8 mouse cellular contexts compared by ENCODE assay signal in the genomic region with DNA sequence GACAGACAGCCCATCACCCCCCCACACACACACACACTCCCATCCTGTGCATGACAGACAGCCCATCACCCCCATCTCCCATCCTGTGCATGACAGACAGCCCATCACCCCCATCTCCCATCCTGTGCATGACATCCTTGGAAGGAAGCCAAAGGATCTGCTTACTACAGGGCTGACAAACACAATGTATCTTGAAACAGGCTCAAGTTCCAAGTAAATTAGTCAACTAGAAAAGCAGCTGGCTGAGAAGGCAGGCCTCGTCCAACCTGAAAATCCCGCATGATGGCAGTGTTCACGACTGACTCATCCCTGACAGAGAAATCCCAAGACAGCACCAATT. TPM values are rescaled to one million over a fixed set of nuclear protein-coding genes. Genes with fewer than 3 reads are reported as not detected.
DNase-seq lines count a peak whose midpoint lies in the region; ATAC-seq and TF ChIP-seq lines count a peak whose summit lies in the region.

No protein-coding gene starts in this region.

- no peaks in the 10 kb centered on the region for H3K4me1 ChIP-seq in embryonic facial prominence, embryonic 11.5 days (ENCODE audit: control insufficient read depth, insufficient read depth, low read length)
- H3K4me1 ChIP-seq in embryonic facial prominence, embryonic 10.5 days: peaks cover 26% of the 10 kb centered on the region
- H3K4me1 ChIP-seq in limb, embryonic 14.5 days (ENCODE audit: control insufficient read depth, insufficient read depth, low read length): peaks cover 18% of the 10 kb centered on the region

- H3K4me3 ChIP-seq in embryonic facial prominence, embryonic 11.5 days (ENCODE audit: low read depth, low read length): no peak overlapping the region
- no peak overlapping the region for H3K4me3 ChIP-seq in embryonic facial prominence, embryonic 10.5 days
- no peak overlapping the region for H3K4me3 ChIP-seq in limb, embryonic 14.5 days (replicated peaks; ENCODE audit: low read length)

- peak; percentile 78 for ATAC-seq in embryonic facial prominence, embryonic 11.5 days (replicated peaks; ENCODE audit: insufficient number of reproducible peaks, low FRiP score, low TSS enrichment, low read depth)
- ATAC-seq in limb, embryonic 14.5 days (ENCODE audit: low FRiP score, low read depth): peak; percentile 47; the same call in 1 of the 2 replicates

- no peaks in the 10 kb centered on the region for H3K9me3 ChIP-seq in embryonic facial prominence, embryonic 11.5 days (replicated peaks; ENCODE audit: control insufficient read depth, low read length)
- no peaks in the 10 kb centered on the region for H3K9me3 ChIP-seq in embryonic facial prominence, embryonic 10.5 days
- no peaks in the 10 kb centered on the region for H3K9me3 ChIP-seq in limb, embryonic 14.5 days (ENCODE audit: control insufficient read depth, low read length)

- no peak overlapping the region for H3K27ac ChIP-seq in embryonic facial prominence, embryonic 11.5 days (replicated peaks; ENCODE audit: low read depth, low read length)
- H3K27ac ChIP-seq in embryonic facial prominence, embryonic 10.5 days (replicated peaks): no peak overlapping the region
- no peak overlapping the region for H3K27ac ChIP-seq in limb, embryonic 14.5 days (replicated peaks; ENCODE audit: low read depth, low read length)

- no peak overlapping the region for H3K9ac ChIP-seq in embryonic facial prominence, embryonic 11.5 days (replicated peaks; ENCODE audit: low read length)
- no peak overlapping the region for H3K9ac ChIP-seq in limb, embryonic 14.5 days (ENCODE audit: low read depth, low read length, severe bottlenecking)

- no peak overlapping the region for H3K4me2 ChIP-seq in embryonic facial prominence, embryonic 11.5 days (ENCODE audit: low read depth, low read length)
- H3K4me2 ChIP-seq in limb, embryonic 14.5 days (replicated peaks; ENCODE audit: low read depth, low read length, severe bottlenecking): no peak overlapping the region

- H3K27me3 ChIP-seq in embryonic facial prominence, embryonic 11.5 days (ENCODE audit: control insufficient read depth, insufficient read depth, low read length): no peaks in the 10 kb centered on the region
- no peaks in the 10 kb centered on the region for H3K27me3 ChIP-seq in embryonic facial prominence, embryonic 10.5 days (replicated peaks; ENCODE audit: low read depth, poor library complexity, severe bottlenecking)
- H3K27me3 ChIP-seq in limb, embryonic 14.5 days (ENCODE audit: control insufficient read depth, insufficient read depth, low read length): no peaks in the 10 kb centered on the region

- WGBS in embryonic facial prominence, embryonic 11.5 days: 63% methylated on average over 3 of the region's 3 CpGs
- WGBS in embryonic facial prominence, embryonic 10.5 days: 73% methylated on average over 3 of the region's 3 CpGs
- 77% methylated on average over 3 of the region's 3 CpGs for WGBS in limb, embryonic 14.5 days

- no peak for TF ChIP-seq POLR2A in limb, embryonic 14.5 days (IDR thresholded peaks at IDR 0.05; ENCODE audit: borderline replicate concordance, extremely low read depth, insufficient read depth, insufficient read length)

- no peaks in the 10 kb centered on the region; the same call in 1 of the 2 replicates for H3K36me3 ChIP-seq in embryonic facial prominence, embryonic 11.5 days (replicated peaks; ENCODE audit: control insufficient read depth, insufficient read depth, low read depth, low read length)
- H3K36me3 ChIP-seq in embryonic facial prominence, embryonic 10.5 days (replicated peaks): peaks cover 38% of the 10 kb centered on the region
- peaks cover 37% of the 10 kb centered on the region for H3K36me3 ChIP-seq in limb, embryonic 14.5 days (ENCODE audit: control insufficient read depth, insufficient read depth, low read length)

- DNase-seq in embryonic facial prominence, embryonic 11.5 days (ENCODE audit: low spot score): peak; percentile 37
- no peak for DNase-seq in embryonic facial prominence, embryonic 10.5 days (ENCODE audit: low spot score)
- DNase-seq in retina, postnatal 1 day: peak; percentile 27
- DNase-seq in retina, embryonic 14.5 days (ENCODE audit: low spot score): no peak
- DNase-seq in limb, embryonic 14.5 days (ENCODE audit: low spot score): peak; percentile 63
- DNase-seq in spleen, postnatal 36 days (ENCODE audit: low spot score in 2 of 2): no peak
- no peak for DNase-seq in spleen, postnatal 4 days (ENCODE audit: low spot score in 2 of 2)
- no peak for DNase-seq in adrenal gland, postnatal 10 days

RNA-seq across cellular contexts. Expression of gene Spty2d1, which starts 7.6 kb away (rescaled TPM):
- 13.5 and 14.5 TPM in 2 replicates for polyA plus RNA-seq in embryonic facial prominence, embryonic 11.5 days (2014; fragmentation: Nextera tagmentation; extraction: Ambion mirVana)
- 12.4 and 12.8 TPM in 2 replicates for polyA plus RNA-seq in embryonic facial prominence, embryonic 10.5 days (2016; fragmentation: Nextera tagmentation; extraction: Ambion mirVana)
- 12.5 and 12.8 TPM in 2 replicates for polyA plus RNA-seq in limb, embryonic 14.5 days (2012; rRNA removed)
- 19.6 and 20.6 TPM in 2 replicates for polyA plus RNA-seq in limb, embryonic 14.5 days (2014; fragmentation: Nextera tagmentation; extraction: Ambion mirVana)
- total RNA-seq in adrenal gland, postnatal 10 days (2021): 10 to 100 TPM; 14.4 to 19.3 TPM

RNA-seq across cellular contexts. Expression of gene Gm9999, which starts 17.2 kb away (rescaled TPM):
- polyA plus RNA-seq in embryonic facial prominence, embryonic 11.5 days (2014; fragmentation: Nextera tagmentation; extraction: Ambion mirVana): not detected in 2 replicates
- polyA plus RNA-seq in embryonic facial prominence, embryonic 10.5 days (2016; fragmentation: Nextera tagmentation; extraction: Ambion mirVana): not detected in 2 replicates
- polyA plus RNA-seq in limb, embryonic 14.5 days (2012; rRNA removed): not detected in 2 replicates
- polyA plus RNA-seq in limb, embryonic 14.5 days (2014; fragmentation: Nextera tagmentation; extraction: Ambion mirVana): not detected in 2 replicates
- total RNA-seq in adrenal gland, postnatal 10 days (2021): not detected

RNA-seq across cellular contexts. Expression of gene Uevld, which starts 42.3 kb away (rescaled TPM):
- polyA plus RNA-seq in embryonic facial prominence, embryonic 11.5 days (2014; fragmentation: Nextera tagmentation; extraction: Ambion mirVana): 13.1 and 14.8 TPM in 2 replicates
- 12.7 TPM in 2 replicates for polyA plus RNA-seq in embryonic facial prominence, embryonic 10.5 days (2016; fragmentation: Nextera tagmentation; extraction: Ambion mirVana)
- 9.4 and 10.2 TPM in 2 replicates for polyA plus RNA-seq in limb, embryonic 14.5 days (2012; rRNA removed)
- 10.0 and 12.5 TPM in 2 replicates for polyA plus RNA-seq in limb, embryonic 14.5 days (2014; fragmentation: Nextera tagmentation; extraction: Ambion mirVana)
- total RNA-seq in adrenal gland, postnatal 10 days (2021): 10 to 100 TPM; 22.8 TPM

RNA-seq across cellular contexts. Expression of gene Tmem86a, which starts 49.8 kb away (rescaled TPM):
- 11.6 and 12.3 TPM in 2 replicates for polyA plus RNA-seq in embryonic facial prominence, embryonic 11.5 days (2014; fragmentation: Nextera tagmentation; extraction: Ambion mirVana)
- 11.3 and 11.7 TPM in 2 replicates for polyA plus RNA-seq in embryonic facial prominence, embryonic 10.5 days (2016; fragmentation: Nextera tagmentation; extraction: Ambion mirVana)
- polyA plus RNA-seq in limb, embryonic 14.5 days (2012; rRNA removed): 20.6 and 30.0 TPM in 2 replicates
- polyA plus RNA-seq in limb, embryonic 14.5 days (2014; fragmentation: Nextera tagmentation; extraction: Ambion mirVana): 21.0 and 24.1 TPM in 2 replicates
- 10 to 100 TPM; 27.0 to 32.5 TPM for total RNA-seq in adrenal gland, postnatal 10 days (2021)

Comparison
In these comparisons a context has a peak if more than half of its experiments do, and no peak if none do; other contexts are left out.
1. DNase-seq: peak in embryonic facial prominence, embryonic 11.5 days (single experiment), retina, postnatal 1 day (single experiment) and limb, embryonic 14.5 days (single experiment); none in embryonic facial prominence, embryonic 10.5 days (single experiment), retina, embryonic 14.5 days (single experiment), spleen, postnatal 36 days (0 of 2), spleen, postnatal 4 days (0 of 2) and adrenal gland, postnatal 10 days (single experiment).